Mouse (Mus musculus) frontal cortex, postnatal 10 days (tissue): ENCODE results near the gene Raly.

Experiments
- DNase-seq, 2 experiments: peaks; one replicate each; pipeline ENCODE4 v3.0.0; 2022; ENCODE audit warnings: low spot score in 2 of 2, mixed read lengths in 1 of 2

Raly gene

DNA sequence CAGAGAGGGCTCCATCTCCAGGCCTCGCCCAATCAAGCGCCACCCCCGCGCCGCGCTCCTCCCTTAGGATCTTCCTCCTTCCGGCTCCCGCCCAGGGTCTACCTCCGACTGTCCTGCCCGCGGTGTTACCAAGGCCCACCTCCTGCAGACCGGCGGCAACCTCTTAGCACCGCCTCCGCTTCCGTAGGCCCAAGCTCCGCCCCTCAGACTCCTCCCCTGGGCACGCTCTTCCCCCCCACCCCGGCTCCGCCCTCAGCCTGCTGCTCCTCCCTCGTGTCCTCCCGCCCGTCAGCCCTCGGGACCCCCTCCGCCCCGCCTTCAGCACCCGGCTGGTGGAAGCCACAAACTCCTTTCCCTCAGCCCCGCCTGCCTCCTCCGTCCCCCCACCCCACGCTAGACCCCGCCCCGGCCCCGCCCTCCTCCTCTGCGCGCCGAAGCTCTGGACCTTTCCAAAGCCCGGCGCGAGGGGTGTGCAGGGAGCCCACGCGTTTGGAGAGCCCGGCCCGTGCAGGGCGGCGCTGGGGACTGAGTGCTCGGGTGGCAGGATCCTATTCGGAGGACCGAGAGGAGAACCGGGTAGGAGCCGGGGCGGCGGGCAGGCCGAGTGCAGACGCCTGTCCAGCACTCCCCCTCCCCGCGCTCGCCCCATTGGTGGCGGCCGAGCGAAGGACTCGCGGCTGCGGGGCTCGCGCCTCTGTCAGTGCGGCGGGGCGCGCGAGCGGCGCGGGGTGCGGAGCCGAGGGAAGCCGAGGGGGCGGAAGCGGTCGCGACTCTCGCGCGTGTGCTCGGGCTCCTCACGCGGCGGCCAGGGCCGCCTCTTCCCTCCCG, at the start of gene Raly, which contains the start of gene a:
Gene Raly, plus strand, starts transcription at position 441 of the 828 bp plus-strand sequence.
Gene a, plus strand, starts transcription at position 747 of the 828 bp plus-strand sequence.
- DNase-seq, result peak; percentile 95 to 96

GRCm38 (mm10) chr2:154742911-154743819, 47.7 kb upstream of the Raly start:
- no peak for DNase-seq

- no peak for DNase-seq
These were observed 47.0 kb upstream of the Raly start for GRCm38 (mm10) chr2:154743915-154744314.

GRCm38 (mm10) chr2:154748383-154748782, 42.5 kb upstream of the Raly start:
- DNase-seq, result no peak

DNA sequence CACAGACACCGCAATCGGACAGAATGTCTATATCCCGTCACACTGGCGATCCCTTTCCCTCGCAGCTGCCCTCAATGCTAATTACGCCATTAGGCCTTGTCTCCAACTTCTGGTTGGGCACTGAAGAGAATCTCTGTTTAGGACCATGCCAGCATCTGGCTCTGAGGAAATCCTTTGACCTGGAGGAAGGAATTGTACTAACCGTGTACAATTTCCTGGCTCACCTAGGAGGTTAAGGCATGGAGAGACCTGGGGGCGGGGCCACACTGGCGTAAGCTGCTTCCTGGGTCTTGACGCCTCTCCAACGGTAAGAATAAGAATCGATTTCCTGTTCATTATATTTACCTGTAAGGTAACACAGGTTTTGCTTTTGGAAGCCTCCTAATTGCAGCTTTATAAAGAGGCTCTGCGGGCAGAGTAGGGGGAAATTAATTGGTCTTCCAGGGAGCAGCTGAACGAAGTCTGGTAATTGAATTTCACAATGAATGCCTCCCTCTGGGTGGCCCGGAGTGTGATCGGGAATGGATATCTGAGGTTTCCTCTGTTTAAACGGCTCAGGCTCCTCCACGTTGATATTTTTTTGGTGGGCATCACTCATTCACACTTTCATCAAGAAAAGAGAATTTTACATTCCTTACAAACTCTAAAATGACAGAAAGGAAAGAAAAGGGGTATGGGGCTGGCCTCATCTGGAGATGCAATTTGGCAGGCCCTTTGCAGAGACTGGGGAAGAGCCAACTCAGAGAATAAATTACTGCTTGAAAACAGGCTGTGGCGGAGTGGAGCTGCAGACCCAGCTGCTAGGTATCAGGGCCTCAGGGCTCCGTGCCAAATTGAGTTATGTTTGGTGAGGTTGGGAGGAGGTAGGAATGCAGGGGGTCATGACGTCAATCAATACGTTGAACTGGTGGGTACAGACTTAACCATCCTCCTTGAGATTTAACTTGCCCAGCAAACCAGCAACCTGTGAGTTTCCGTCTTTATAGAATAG, 41.6 kb upstream of the Raly start:
- peak; percentile 11 to 15 for DNase-seq

DNA sequence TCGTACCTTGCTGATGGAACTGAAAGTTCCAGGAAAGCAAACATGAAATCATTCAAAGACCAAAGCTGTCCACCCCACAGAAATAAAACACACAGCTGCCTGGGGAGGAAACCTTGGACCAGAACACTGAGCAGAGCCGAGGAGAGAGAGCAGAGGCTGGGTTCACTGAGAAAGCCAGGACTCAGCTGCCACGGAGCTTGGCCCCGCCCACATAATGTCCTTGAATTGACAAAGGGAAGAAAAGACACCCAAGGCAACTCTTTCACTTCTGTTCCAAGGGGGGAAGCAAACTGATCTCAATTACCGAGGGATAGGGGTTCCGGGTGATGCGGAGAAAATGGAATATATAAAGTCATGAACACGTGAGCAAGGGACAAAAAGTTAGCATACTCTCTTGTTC, 39.0 kb upstream of the Raly start:
- no peak for DNase-seq

GRCm38 (mm10) chr2:154754068-154754560, 36.8 kb upstream of the Raly start:
- DNase-seq, result no peak

DNA sequence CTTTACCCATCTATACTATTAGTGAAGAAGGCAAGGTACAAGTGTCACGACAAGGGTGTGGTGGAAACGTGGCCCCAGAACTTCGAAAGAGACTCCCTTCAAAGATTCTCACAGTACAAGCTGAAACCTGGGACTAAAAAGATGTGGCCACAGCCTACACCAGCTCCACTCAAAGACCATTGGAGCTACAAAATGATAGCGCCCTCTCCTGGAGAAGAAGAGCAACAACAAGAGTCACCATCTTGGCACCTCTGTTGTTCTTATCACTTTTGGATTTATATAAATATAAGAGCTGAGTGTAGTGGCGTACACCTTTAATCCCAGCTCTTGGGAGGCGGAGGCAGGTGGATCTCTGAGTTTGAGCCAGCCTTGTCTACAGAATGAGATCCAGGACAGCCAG, 35.1 kb upstream of the Raly start:
- DNase-seq, result no peak

DNA sequence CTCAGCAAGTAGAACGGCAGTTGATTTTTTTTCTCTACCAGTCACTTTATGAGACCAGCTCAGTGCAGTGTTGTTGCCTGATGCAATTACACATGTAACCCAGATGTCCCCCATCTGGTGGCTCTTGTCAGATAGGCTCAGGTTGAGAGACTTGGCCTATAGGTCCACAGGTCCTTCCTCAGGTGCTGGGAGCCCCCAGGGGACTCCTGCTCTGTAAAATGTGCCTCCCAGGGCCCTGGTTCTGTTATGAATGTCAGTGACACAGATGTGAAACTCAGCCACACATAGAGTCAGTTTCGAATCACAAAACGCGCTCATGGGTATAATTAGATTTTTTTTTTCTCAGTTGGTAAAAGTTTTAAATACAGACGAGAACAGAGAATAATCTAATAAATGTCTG, 33.2 kb upstream of the Raly start:
- no peak for DNase-seq

GRCm38 (mm10) chr2:154758454-154758853, 32.4 kb upstream of the Raly start:
- no peak for DNase-seq

DNA sequence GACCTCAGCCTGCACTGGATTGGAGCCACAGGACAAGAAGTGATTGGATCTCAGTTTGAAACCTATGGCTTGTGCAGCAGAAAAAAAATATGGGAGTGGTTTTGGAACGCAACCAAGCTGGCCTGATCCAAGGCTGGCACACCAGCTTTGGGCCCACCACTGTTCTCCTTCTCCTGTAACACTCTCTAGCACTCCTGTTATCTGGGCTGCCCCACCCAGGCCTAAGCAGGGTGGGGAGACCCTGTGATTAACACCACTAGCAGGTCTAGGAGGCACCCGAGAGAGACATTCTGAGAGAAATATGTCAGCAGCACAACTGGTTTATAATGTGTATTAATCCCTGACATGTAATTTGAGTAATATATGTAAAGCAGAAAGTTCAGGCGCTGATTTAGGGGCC, 27.7 kb upstream of the Raly start:
- DNase-seq, result no peak

- DNase-seq, result no peak
These were observed 25.9 kb upstream of the Raly start for GRCm38 (mm10) chr2:154764828-154765497.

- DNase-seq, result no peak
These were observed 25.3 kb upstream of the Raly start for GRCm38 (mm10) chr2:154765554-154766008.

DNA sequence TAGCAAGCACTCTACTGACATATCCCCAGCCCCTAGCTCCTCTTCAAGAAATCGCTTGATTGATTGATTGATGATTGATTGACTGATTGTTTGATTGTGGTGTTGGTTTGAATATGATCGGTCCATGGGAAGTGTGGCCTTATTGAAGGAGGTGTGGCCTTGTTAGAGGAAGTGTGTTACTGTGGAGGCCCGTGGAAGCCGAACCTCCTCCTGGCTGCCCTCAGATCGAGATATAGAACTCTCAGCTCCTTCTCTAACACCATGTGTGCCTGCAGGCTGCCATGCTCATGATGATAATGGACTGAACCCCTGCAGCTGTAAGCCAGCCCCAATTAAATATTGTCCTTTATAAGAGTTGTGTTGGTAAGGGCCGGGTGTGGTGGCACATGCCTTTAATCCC, 23.8 kb upstream of the Raly start:
- no peak for DNase-seq

GRCm38 (mm10) chr2:154769930-154770329, 21.0 kb upstream of the Raly start, which contains the start of gene Gm14214:
Gm14214 (minus strand) TSS chr2:154770030.
- no peak for DNase-seq

- DNase-seq, result no peak
These were observed 19.3 kb upstream of the Raly start for GRCm38 (mm10) chr2:154771604-154772003.

GRCm38 (mm10) chr2:154774032-154774431, 16.9 kb upstream of the Raly start:
- DNase-seq, result no peak

DNA sequence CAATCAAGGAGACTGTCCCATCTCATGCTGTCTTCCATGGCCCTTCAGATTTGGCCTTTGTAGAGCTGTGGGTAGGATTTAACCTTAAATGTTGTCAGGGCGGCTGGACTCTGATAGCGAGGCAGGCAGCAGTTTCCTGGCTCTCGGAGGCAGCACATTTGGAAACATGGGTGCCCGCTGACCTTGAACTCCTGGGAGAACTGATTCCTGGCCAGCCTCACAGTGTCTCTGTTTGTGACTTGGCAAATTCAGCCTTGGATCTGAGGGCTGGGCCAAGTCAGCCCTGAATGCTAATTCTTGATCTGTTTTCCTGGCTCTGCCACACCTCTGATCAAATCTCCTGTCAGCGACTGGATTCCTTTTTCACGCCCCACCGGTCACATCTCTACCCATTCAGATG, 14.4 kb upstream of the Raly start:
- DNase-seq, result no peak

DNA sequence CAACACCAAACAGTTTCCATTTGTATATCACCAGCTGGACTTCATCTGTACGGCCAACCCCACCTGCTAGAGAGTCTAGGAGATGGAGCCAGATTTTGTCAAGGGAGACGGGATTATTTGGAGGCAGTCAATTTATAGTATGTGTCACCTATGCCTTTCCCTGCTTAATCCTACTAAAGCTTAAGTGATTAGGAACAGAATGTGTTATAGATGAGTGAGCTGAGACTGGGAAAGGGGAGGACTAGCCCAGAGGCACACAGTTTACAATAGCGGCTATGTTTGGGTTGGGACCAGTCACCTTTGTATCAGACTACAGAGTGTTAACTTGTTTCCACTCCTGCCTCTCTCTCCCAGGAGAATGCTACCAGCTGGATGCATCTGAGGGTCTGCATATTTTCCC, 11.2 kb upstream of the Raly start:
- no peak for DNase-seq

GRCm38 (mm10) chr2:154782361-154782760, 8.5 kb upstream of the Raly start:
- DNase-seq, result no peak
